Mouse (Mus musculus) G1E (cell line): ENCODE data around the gene Gabrq. TPM values are rescaled to one million over a fixed set of nuclear protein-coding genes. Genes with fewer than 3 reads are reported as not detected.
A peak's percentile ranks its signal among the peaks of the same experiment; 100 is the strongest.

Experiments
- ATAC-seq: 2 replicates; pipeline ENCODE4 v1.8.0; 2016; ENCODE audit warnings: mild to moderate bottlenecking; ENCODE audit not compliant: insufficient number of reproducible peaks, poor library complexity, low FRiP score, severe bottlenecking; ENCODE audit errors: extremely low read depth
- DNase-seq: peaks from one replicate; pipeline ENCODE4 v3.0.0; 2012; ENCODE audit warnings: low spot score
- H3K27me3 ChIP-seq: 2 replicates; pipeline ENCODE4 v1.6.1; 2012; ENCODE audit warnings: mild to moderate bottlenecking, low read length, inconsistent platforms; ENCODE audit not compliant: insufficient read depth
- H3K36me3 ChIP-seq: replicated peaks from 2 replicates; pipeline ENCODE3; 2012; ENCODE audit warnings: mild to moderate bottlenecking, inconsistent platforms
- H3K4me1 ChIP-seq: 2 replicates; pipeline ENCODE4 v1.6.1; 2012; ENCODE audit warnings: low read depth, low read length, inconsistent platforms, mixed read lengths; ENCODE audit not compliant: insufficient read depth
- H3K4me3 ChIP-seq: 2 replicates; pipeline ENCODE4 v1.5.1; 2012; ENCODE audit warnings: low read depth, mild to moderate bottlenecking, inconsistent platforms, low read length, moderate library complexity, mixed read lengths
- H3K9me3 ChIP-seq: replicated peaks from 2 replicates; pipeline ENCODE4 v1.6.1; 2012; ENCODE audit warnings: inconsistent platforms
- CTCF ChIP-seq: IDR thresholded peaks from 2 replicates; pipeline ENCODE4 v1.5.1; 2012; ENCODE audit warnings: low read depth, low read length, inconsistent platforms, mixed read lengths
- GATA1 ChIP-seq: IDR thresholded peaks from 2 replicates; pipeline ENCODE4 v1.6.1; 2012; ENCODE audit warnings: borderline replicate concordance, low read length, inconsistent platforms, mixed read lengths
- GATA2 ChIP-seq: IDR thresholded peaks from 2 replicates; pipeline ENCODE4 v1.6.1; 2012; ENCODE audit warnings: low read depth, low read length, inconsistent platforms, borderline replicate concordance
- POLR2AphosphoS5 ChIP-seq: IDR thresholded peaks from 2 replicates; pipeline ENCODE4 v1.6.1; 2012; ENCODE audit warnings: low read depth, low read length, inconsistent platforms; ENCODE audit not compliant: insufficient replicate concordance
- TAL1 ChIP-seq: conservative IDR thresholded peaks from 2 replicates; pipeline ENCODE4 v1.6.1; 2012; ENCODE audit warnings: low read depth, low read length, inconsistent platforms, mixed read lengths
- polyA plus RNA-seq: library from polyadenylated mRNA; stranded (reverse); fragments of >175 nt; gene quantifications from 2 replicates; pipeline ENCODE4 v1.2.3, GENCODE M21; 2012
- total RNA-seq, 2 experiments: library from RNA; stranded (forward) in 1 of 2; stranded (reverse) in 1 of 2; fragments of 200-1000 nt in 1 of 2; fragments of >200 nt in 1 of 2; fragmentation: Nextera tagmentation in 1 of 2; gene quantifications; 2 replicates each; pipeline ENCODE4 v1.2.3; 2014 to 2017

Gene Gabrq
- total RNA-seq (2014; fragmentation: Nextera tagmentation) (not detected in 2 replicates), total RNA-seq (2017) (0.05 TPM in 1 of 2 replicates, not detected in the other), polyA plus RNA-seq (not detected in 2 replicates)

DNA sequence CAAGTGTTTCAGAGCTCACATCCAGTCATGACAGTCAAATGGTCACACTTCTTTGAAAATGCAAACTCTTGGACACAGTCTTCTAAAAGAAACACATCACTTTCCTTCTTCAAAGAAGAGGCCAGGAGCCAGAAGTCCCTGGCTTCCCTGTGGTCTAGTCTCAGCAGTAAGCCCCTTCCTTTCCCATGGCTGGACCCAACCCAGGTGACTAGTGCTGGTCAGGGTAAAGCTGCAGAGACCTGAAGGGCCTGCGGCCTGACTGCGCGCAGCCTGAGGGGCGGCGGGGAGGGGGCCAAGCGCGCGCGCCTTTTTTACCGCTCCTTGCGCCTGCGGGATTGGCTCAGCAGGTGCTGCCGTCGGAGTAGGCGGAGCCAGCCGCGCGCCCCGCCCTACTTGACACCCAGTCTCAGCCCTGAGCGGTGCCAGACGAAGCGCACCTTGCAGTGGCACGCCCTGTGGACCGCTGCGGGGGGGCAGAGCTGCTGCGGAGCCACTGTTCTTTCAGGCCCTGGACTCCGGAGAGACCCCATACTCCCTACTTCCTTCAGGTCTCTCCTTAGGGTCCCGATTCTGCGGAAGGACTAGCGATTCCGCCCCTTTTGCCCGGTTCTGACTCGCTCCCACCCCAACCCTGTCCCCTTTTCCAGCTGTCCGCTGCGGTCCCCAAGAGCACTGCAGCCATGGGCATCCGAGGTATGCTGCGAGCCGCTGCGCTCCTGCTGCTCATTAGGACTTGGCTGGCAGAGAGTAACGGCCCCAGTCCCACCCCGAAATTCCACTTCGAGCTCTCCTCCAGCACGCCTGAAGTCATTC is at the start of gene Gabrq:
Gabrq (plus strand) TSS at position 403 of the 813 bp plus-strand sequence.
- no peak for TF ChIP-seq GATA1
- TF ChIP-seq GATA2: no peak
- TF ChIP-seq TAL1: no peak
- no peak for TF ChIP-seq POLR2AphosphoS5
- TF ChIP-seq CTCF: no peak
- H3K4me3 ChIP-seq: no peak within 1 kb of the TSS
- no peak for DNase-seq
- no peak for ATAC-seq
- no peaks in the 10 kb centered on the region for H3K27me3 ChIP-seq
- no peaks in the 10 kb centered on the region for H3K4me1 ChIP-seq
- H3K36me3 ChIP-seq: no peaks in the 10 kb centered on the region
- no peaks in the 10 kb centered on the region for H3K9me3 ChIP-seq

GRCm38 (mm10) chrX:72788773-72789557 is 36.0 kb upstream of the Gabrq start:
- no peak for DNase-seq
- Histone ChIP-seq H3K4me1 (no peaks in the 10 kb centered on the region), H3K27me3 (no peaks in the 10 kb centered on the region), H3K36me3 (no peaks in the 10 kb centered on the region), H3K9me3 (no peaks in the 10 kb centered on the region), H3K4me3 (no peak overlapping the region)
- no peak for TF ChIP-seq GATA1
- ATAC-seq: no peak

- TF ChIP-seq TAL1 (no peak), CTCF (no peak), GATA1 (no peak), GATA2 (no peak), POLR2AphosphoS5 (no peak)
- ATAC-seq: no peak
- Histone ChIP-seq H3K36me3 (no peaks in the 10 kb centered on the region), H3K9me3 (no peaks in the 10 kb centered on the region), H3K4me3 (no peak overlapping the region), H3K4me1 (no peaks in the 10 kb centered on the region), H3K27me3 (no peaks in the 10 kb centered on the region)
- no peak for DNase-seq
Measured at GRCm38 (mm10) chrX:72789558-72789871, 35.5 kb upstream of the Gabrq start.

DNA sequence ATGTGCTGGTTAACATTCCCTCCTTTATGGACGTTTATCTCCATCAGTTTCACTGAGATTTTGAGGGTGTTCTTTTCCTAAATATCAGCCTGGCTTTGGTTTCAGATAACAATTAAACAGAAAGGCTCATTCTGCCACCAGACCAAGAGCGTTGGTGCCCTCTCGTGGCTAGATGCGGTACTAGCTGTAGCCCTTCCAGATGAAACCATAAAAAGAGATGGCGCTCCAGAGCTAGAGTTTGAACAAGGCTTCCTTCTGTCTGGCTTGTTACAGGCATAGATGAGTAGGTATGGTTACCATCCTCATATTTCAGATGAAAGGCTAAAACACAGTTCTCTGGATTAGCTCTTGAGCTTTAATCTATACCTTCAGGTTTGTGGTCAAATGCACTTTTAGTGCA is 5.4 kb upstream of the Gabrq start:
- DNase-seq (peak; percentile 1), ATAC-seq (no peak)
- Histone ChIP-seq H3K36me3 (no peaks in the 10 kb centered on the region), H3K9me3 (no peaks in the 10 kb centered on the region), H3K4me3 (no peak overlapping the region), H3K27me3 (no peaks in the 10 kb centered on the region), H3K4me1 (no peaks in the 10 kb centered on the region)
- no peak for TF ChIP-seq GATA1
- TF ChIP-seq CTCF: peak; percentile 51

- TF ChIP-seq CTCF: no peak
- TF ChIP-seq GATA2: no peak
- no peak for TF ChIP-seq GATA1
- TF ChIP-seq TAL1: no peak
- TF ChIP-seq POLR2AphosphoS5: no peak
- ATAC-seq: no peak
Measured at GRCm38 (mm10) chrX:72823310-72823709, 1.7 kb upstream of the Gabrq start.

DNA sequence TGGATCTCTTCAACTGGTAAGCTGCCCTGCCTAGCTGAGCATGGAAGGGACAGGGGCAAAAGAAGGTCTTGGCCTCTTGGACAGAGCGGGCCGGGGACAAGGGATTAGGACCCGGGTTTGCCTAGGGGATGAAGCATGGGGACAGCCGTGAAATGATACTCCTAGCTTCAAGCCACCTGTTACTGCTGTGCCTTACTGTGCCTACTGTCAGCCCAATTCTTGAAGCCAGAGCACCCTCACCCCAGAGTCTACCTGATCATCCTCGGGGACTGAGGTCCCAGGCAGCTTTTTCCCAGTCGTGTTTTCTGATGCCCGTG is 569 bp downstream of the Gabrq start:
- H3K36me3 ChIP-seq: no peaks in the 10 kb centered on the region
- H3K27me3 ChIP-seq: no peaks in the 10 kb centered on the region
- ATAC-seq (no peak), DNase-seq (no peak)
- no peaks in the 10 kb centered on the region for H3K9me3 ChIP-seq
- TF ChIP-seq GATA1: no peak
- no peak for TF ChIP-seq CTCF
- no peak for TF ChIP-seq TAL1
- no peak for TF ChIP-seq GATA2
- TF ChIP-seq POLR2AphosphoS5: no peak
- no peak overlapping the region for H3K4me3 ChIP-seq
- no peaks in the 10 kb centered on the region for H3K4me1 ChIP-seq

More at GRCm38 (mm10) chrX:72823310-72823709, 1.7 kb upstream of the Gabrq start:
- H3K4me1 ChIP-seq: no peaks in the 10 kb centered on the region
- H3K4me3 ChIP-seq: no peak overlapping the region
- H3K27me3 ChIP-seq: no peaks in the 10 kb centered on the region
- DNase-seq: no peak
- H3K9me3 ChIP-seq: no peaks in the 10 kb centered on the region
- no peaks in the 10 kb centered on the region for H3K36me3 ChIP-seq

Other genes starting within 250 kb of the Gabrq start
- 6.2 and 7.1 TPM in 2 replicates for gene Gabra3, start 168.3 kb upstream of the Gabrq start, total RNA-seq (2014; fragmentation: Nextera tagmentation)
- 0.55 and 0.87 TPM in 2 replicates for gene Gabra3, start 168.3 kb upstream of the Gabrq start, total RNA-seq (2017)
- 0.02 and 0.04 TPM in 2 replicates for gene Gabra3, start 168.3 kb upstream of the Gabrq start, polyA plus RNA-seq
- 18.5 and 22.1 TPM in 2 replicates for gene Cetn2, start 93.2 kb downstream of the Gabrq start, total RNA-seq (2014; fragmentation: Nextera tagmentation)
- gene Cetn2, start 93.2 kb downstream of the Gabrq start, total RNA-seq (2017): 140 and 157 TPM in 2 replicates
- 3.2 and 4.6 TPM in 2 replicates for gene Cetn2, start 93.2 kb downstream of the Gabrq start, polyA plus RNA-seq
- 41.9 and 47.8 TPM in 2 replicates for gene Nsdhl, start 93.4 kb downstream of the Gabrq start, total RNA-seq (2014; fragmentation: Nextera tagmentation)
- 50.2 and 51.2 TPM in 2 replicates for gene Nsdhl, start 93.4 kb downstream of the Gabrq start, total RNA-seq (2017)
- 1.9 and 2.0 TPM in 2 replicates for gene Nsdhl, start 93.4 kb downstream of the Gabrq start, polyA plus RNA-seq
- gene Zfp185, start 162.2 kb downstream of the Gabrq start, total RNA-seq (2014; fragmentation: Nextera tagmentation): not detected in 2 replicates
- gene Zfp185, start 162.2 kb downstream of the Gabrq start, total RNA-seq (2017): 0.11 TPM in 1 of 2 replicates, not detected in the other
- not detected in 2 replicates for gene Zfp185, start 162.2 kb downstream of the Gabrq start, polyA plus RNA-seq
- not detected in 2 replicates for gene Pnma5, start 211.9 kb downstream of the Gabrq start, total RNA-seq (2014; fragmentation: Nextera tagmentation)
- not detected in 2 replicates for gene Pnma5, start 211.9 kb downstream of the Gabrq start, total RNA-seq (2017)
- gene Pnma5, start 211.9 kb downstream of the Gabrq start, polyA plus RNA-seq: not detected in 2 replicates
- not detected in 2 replicates for gene Pnma3, start 239.6 kb downstream of the Gabrq start, total RNA-seq (2014; fragmentation: Nextera tagmentation)
- gene Pnma3, start 239.6 kb downstream of the Gabrq start, total RNA-seq (2017): 0.05 TPM in 1 of 2 replicates, not detected in the other
- gene Pnma3, start 239.6 kb downstream of the Gabrq start, polyA plus RNA-seq: not detected in 2 replicates